Comparison of ENCODE assay signal across 8 mouse cellular contexts in the genomic region with DNA sequence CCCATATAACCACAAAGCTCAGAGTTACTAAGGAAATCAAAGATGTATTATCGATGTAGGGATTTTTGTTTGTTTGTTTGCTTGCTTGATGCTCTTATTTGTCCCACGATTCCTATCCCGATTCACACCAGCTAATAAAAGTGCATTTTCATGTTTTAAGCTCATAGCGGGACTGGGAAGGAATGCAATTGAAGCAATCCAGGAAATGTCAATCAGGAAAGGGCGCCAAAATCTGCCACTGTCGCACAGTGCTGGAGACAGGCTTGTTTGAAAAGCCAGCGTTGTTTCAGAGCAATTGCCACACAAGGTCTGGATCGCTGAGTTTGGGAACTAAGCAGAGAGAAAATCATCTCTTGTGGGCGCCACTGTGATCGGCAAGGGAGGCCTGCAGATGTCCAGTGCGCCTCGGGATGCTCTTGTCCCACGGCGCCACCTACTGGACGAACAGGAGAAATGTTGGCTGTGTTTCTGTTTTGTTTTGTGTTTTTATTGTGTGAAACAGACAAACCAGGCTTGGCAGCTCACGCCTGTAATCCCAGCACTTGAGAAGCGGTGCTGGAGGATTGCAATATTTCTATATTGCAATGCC. TPM values are rescaled to one million over a fixed set of nuclear protein-coding genes. Genes with fewer than 3 reads are reported as not detected.
DNase-seq lines count a peak whose midpoint lies in the region; ATAC-seq lines count a peak whose summit lies in the region.

No protein-coding gene starts in this region.

- intact Hi-C loops in gastrocnemius, postnatal 14 days (cut with DNase I; ENCODE audit: low total_unique reads) = no loop called here
- intact Hi-C loops in left cerebral cortex, postnatal 14 days (cut with DNase I) = loop anchor here (2.0 to 5.0 kb wide), 2 partner anchors 47 to 284 kb away; no protein-coding TSS in a partner anchor

- peak overlapping the region; percentile 30 for H3K4me3 ChIP-seq in intestine, embryonic 15.5 days (replicated peaks)

- H3K4me1 ChIP-seq in intestine, embryonic 15.5 days (replicated peaks) = peaks cover 11% of the 10 kb centered on the region; the same call in 1 of the 2 replicates

- H3K9ac ChIP-seq in intestine, embryonic 15.5 days = 0 out of 2 replicates have a peak overlapping the region, but pooled peaks have one; percentile 2

- peak; percentile 63 to 75 for DNase-seq in cerebellum, postnatal 4 days (ENCODE audit: low spot score in 2 of 2)
- DNase-seq in gastrocnemius, postnatal 14 days = peak; percentile 75
- DNase-seq in left cerebral cortex, postnatal 14 days (ENCODE audit: low spot score in 2 of 2) = peak; percentile 74 to 76
- DNase-seq in right cerebral cortex, postnatal 25 days = peak; percentile 64

- H3K4me2 ChIP-seq in intestine, embryonic 15.5 days (replicated peaks) = peak overlapping the region; percentile 64

- no peaks in the 10 kb centered on the region for H3K9me3 ChIP-seq in intestine, embryonic 15.5 days

- H3K27me3 ChIP-seq in intestine, embryonic 15.5 days (replicated peaks) = no peaks in the 10 kb centered on the region

- peak; percentile 66 for ATAC-seq in activated CD4-positive, CD25-positive, alpha-beta regulatory T cell, adult 4 months
- peak; percentile 44; the same call in 1 of the 2 replicates for ATAC-seq in intestine, embryonic 15.5 days
- peak; percentile 84 for ATAC-seq in megakaryocyte-erythroid progenitor cell, adult 5-6 weeks (replicated peaks; ENCODE audit: low FRiP score, low TSS enrichment, poor library complexity, severe bottlenecking)
- ATAC-seq in erythroblast, adult 5-6 weeks (replicated peaks; ENCODE audit: low FRiP score, poor library complexity, severe bottlenecking) = no peak

- 1% methylated on average over 17 of the region's 17 CpGs for whole genome bisulfite sequencing in intestine, embryonic 15.5 days

- no peaks in the 10 kb centered on the region for H3K36me3 ChIP-seq in intestine, embryonic 15.5 days

- no peak overlapping the region for H3K27ac ChIP-seq in intestine, embryonic 15.5 days

RNA-seq across cellular contexts. Expression of a gene that starts 26.3 kb away (rescaled TPM):
- 1 to 10 TPM; 3.0 to 4.4 TPM for polyA plus RNA-seq in activated CD4-positive, CD25-positive, alpha-beta regulatory T cell, adult 4 months (2017; shearing (Covaris generic))
- 1 to 10 TPM; 2.4 to 6.4 TPM for total RNA-seq in gastrocnemius, postnatal 14 days (2021)
- polyA plus RNA-seq in intestine, embryonic 15.5 days (2015; fragmentation: Nextera tagmentation; extraction: Ambion mirVana) = 6.0 and 7.0 TPM in 2 replicates
- 10 to 100 TPM; 53.7 to 70.4 TPM for total RNA-seq in left cerebral cortex, postnatal 14 days (2021)
- total RNA-seq in megakaryocyte-erythroid progenitor cell, adult 5-6 weeks (2014; fragmentation: Nextera tagmentation) = not detected in 2 replicates
- 0.61 TPM in 1 of 2 replicates, not detected in the other for total RNA-seq in megakaryocyte-erythroid progenitor cell, adult 5-6 weeks (2017)
- 1.3 TPM in 1 of 2 replicates, not detected in the other for total RNA-seq in erythroblast, adult 5-6 weeks (2015; ENCODE audit: low replicate concordance)
- 1.3 TPM in 1 of 2 replicates, not detected in the other for total RNA-seq in erythroblast, adult 5-6 weeks (2017; ENCODE audit: low replicate concordance)

Comparison
In these comparisons a context has a peak if more than half of its experiments do, and no peak if none do; other contexts are left out.
1. RNA of a gene that starts 26.3 kb away (total RNA-seq): 53.7 to 70.4 TPM in left cerebral cortex, postnatal 14 days; 2.4 to 6.4 TPM in gastrocnemius, postnatal 14 days, 1.3 TPM in erythroblast, adult 5-6 weeks and 0.61 TPM in megakaryocyte-erythroid progenitor cell, adult 5-6 weeks; every median in the first group is over 4 times any median in the second.
2. Peak in every context shown above with its lines, with median percentiles within 50 percentile points of each other: DNase-seq.